Mouse (Mus musculus): ENCODE measurements at regions not wholly inside any gene's neighbourhood (a gene's known extent, or its start where the extent isn't known, plus 50 kb on each side); places are given as distances from the start of the nearest gene placed in this dataset.

GRCm38 (mm10) chr13:72198341-72199105, 235.0 kb upstream of the Irx1 start:
- TF ChIP-seq CTCF (conservative IDR thresholded peaks at IDR 0.05; ENCODE audit: insufficient read depth, insufficient read length, low read depth, low read length) (no peak), POLR2A (IDR thresholded peaks at IDR 0.05; ENCODE audit: low read depth, low read length) (no peak)
